Mouse (Mus musculus) stomach, embryonic 16.5 days (tissue): ENCODE data around the gene Gm3250. TPM values are rescaled to one million over a fixed set of nuclear protein-coding genes. Genes with fewer than 3 reads are reported as not detected.

Experiments used
- polyA plus RNA-seq: library from polyadenylated mRNA; unstranded; fragments of >200 nt; fragmentation: Nextera tagmentation; extraction: Ambion mirVana; gene quantifications from 2 replicates; pipeline ENCODE4 v1.2.1, GENCODE M21; 2015

Gm3250 gene
- polyA plus RNA-seq, 1 experiment from 2014 or later = not detected

Other genes starting within 250 kb of the Gm3250 start
- gene Pttg1ip, start 200.8 kb downstream of the Gm3250 start, polyA plus RNA-seq = 210 and 244 TPM in 2 replicates
- 324 and 327 TPM in 2 replicates for gene Sumo3, start 176.4 kb downstream of the Gm3250 start, polyA plus RNA-seq
- gene Gm49325, start 176.3 kb downstream of the Gm3250 start, polyA plus RNA-seq = 4.4 and 10.1 TPM in 2 replicates
- 78.0 and 82.4 TPM in 2 replicates for gene Ube2g2, start 160.3 kb downstream of the Gm3250 start, polyA plus RNA-seq
- gene Tspear, start 96.0 kb downstream of the Gm3250 start, polyA plus RNA-seq = 0.96 and 1.5 TPM in 2 replicates
- gene Gm19402, start 91.8 kb downstream of the Gm3250 start, polyA plus RNA-seq = not detected in 2 replicates
- gene Gm9508, start 85.3 kb downstream of the Gm3250 start, polyA plus RNA-seq = not detected in 2 replicates
- gene Gm10272, start 75.9 kb downstream of the Gm3250 start, polyA plus RNA-seq = not detected in 2 replicates
- 0.27 TPM in 1 of 2 replicates, not detected in the other for gene Gm10024, start 71.1 kb downstream of the Gm3250 start, polyA plus RNA-seq
- not detected in 2 replicates for gene Gm10142, start 66.7 kb downstream of the Gm3250 start, polyA plus RNA-seq
- not detected in 2 replicates for gene Krtap12-1, start 61.9 kb downstream of the Gm3250 start, polyA plus RNA-seq
- not detected in 2 replicates for gene Gm10100, start 56.1 kb downstream of the Gm3250 start, polyA plus RNA-seq
- gene Gm18596, start 39.9 kb downstream of the Gm3250 start, polyA plus RNA-seq = not detected in 2 replicates
- gene Gm9736, start 31.2 kb downstream of the Gm3250 start, polyA plus RNA-seq = not detected in 2 replicates
- not detected in 2 replicates for gene Gm3233, start 22.9 kb downstream of the Gm3250 start, polyA plus RNA-seq
- gene Gm3238, start 11.2 kb downstream of the Gm3250 start, polyA plus RNA-seq = not detected in 2 replicates
- gene Gm7138, start 5.6 kb downstream of the Gm3250 start, polyA plus RNA-seq = not detected in 2 replicates
- gene Gm7137, start 5.7 kb upstream of the Gm3250 start, polyA plus RNA-seq = not detected in 2 replicates
- not detected in 2 replicates for gene Gm9639, start 12.5 kb upstream of the Gm3250 start, polyA plus RNA-seq
- not detected in 2 replicates for gene Gm19668, start 16.6 kb upstream of the Gm3250 start, polyA plus RNA-seq
- not detected in 2 replicates for gene Gm9507, start 29.3 kb upstream of the Gm3250 start, polyA plus RNA-seq
- gene Gm2696, start 32.1 kb upstream of the Gm3250 start, polyA plus RNA-seq = not detected in 2 replicates
- gene Krtap10-4, start 44.6 kb upstream of the Gm3250 start, polyA plus RNA-seq = not detected in 2 replicates
- gene Krtap10-10, start 53.4 kb upstream of the Gm3250 start, polyA plus RNA-seq = not detected in 2 replicates
- not detected in 2 replicates for gene Gm36176, start 64.3 kb upstream of the Gm3250 start, polyA plus RNA-seq
- not detected in 2 replicates for gene Gm10318, start 70.3 kb upstream of the Gm3250 start, polyA plus RNA-seq
- not detected in 2 replicates for gene Gm3285, start 79.4 kb upstream of the Gm3250 start, polyA plus RNA-seq
- 5.8 and 6.7 TPM in 2 replicates for gene Lrrc3, start 120.0 kb upstream of the Gm3250 start, polyA plus RNA-seq
- 1.1 and 1.5 TPM in 2 replicates for gene Trpm2, start 188.0 kb upstream of the Gm3250 start, polyA plus RNA-seq
- 24.8 and 25.2 TPM in 2 replicates for gene 1810043G02Rik, start 196.0 kb upstream of the Gm3250 start, polyA plus RNA-seq
- 195 and 225 TPM in 2 replicates for gene Pfkl, start 227.5 kb upstream of the Gm3250 start, polyA plus RNA-seq